Mouse (Mus musculus): ENCODE data around the gene Cbfa2t2.

- TF ChIP-seq CTCF (IDR thresholded peaks at IDR 0.05; ENCODE audit: extremely low read depth, insufficient read length, insufficient replicate concordance, low read depth, low read length) = no peak
- no peak for TF ChIP-seq POLR2A (IDR thresholded peaks at IDR 0.05; ENCODE audit: low read depth, low read length)
These were observed 132.9 kb downstream of the Cbfa2t2 start for GRCm38 (mm10) chr2:154569071-154569748.
